Mouse (Mus musculus): ENCODE results near the gene Gm26620.

Gm26620 gene

DNA sequence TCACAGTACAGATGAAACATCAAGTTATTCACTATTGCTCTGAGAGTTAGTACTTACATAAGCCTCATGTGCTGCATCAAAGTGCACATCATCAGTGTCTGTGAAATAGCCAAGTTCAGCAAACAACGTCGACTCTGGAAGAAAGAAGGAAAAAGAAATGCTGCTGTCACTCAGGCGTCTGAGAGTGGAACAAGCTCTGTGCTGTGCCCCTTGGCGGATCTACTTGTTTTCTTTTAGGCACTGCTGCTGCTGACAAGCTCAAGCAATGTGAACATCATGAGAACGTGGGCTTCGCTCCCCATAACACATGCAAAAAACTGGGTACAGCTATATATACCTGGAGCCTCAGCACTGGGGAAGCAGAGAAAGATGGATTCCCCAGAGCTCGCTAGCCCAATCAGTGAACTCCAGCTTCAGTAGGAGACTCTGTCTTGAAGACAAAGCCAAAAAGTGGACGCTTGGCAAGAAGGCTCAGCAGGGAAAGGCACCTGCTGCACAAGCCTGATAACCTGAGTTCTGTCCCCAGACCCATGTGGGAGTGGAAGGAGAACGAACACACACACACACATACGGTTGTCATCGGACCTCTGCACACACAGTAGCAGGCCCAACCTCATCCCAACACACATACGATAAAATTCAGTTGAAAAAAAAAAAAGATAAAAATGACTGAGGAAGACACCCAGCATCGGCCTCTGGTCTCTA lies 29.7 kb upstream of the Gm26620 start:
- Histone ChIP-seq H3K4me3 (replicated peaks; ENCODE audit: low read length) (no peak overlapping the region), H3K4me1 (replicated peaks; ENCODE audit: low read depth, low read length) (peaks cover 3% of the 10 kb centered on the region; the same call in 1 of the 2 replicates), H3K27me3 (ENCODE audit: insufficient read depth, low read length) (no peaks in the 10 kb centered on the region), H3K36me3 (ENCODE audit: insufficient read depth, low read length) (peaks cover 18% of the 10 kb centered on the region), H3K9me3 (ENCODE audit: low read length) (no peaks in the 10 kb centered on the region)
- TF ChIP-seq NANOG (IDR thresholded peaks at IDR 0.05; ENCODE audit: borderline replicate concordance, low read length) (no peak), POU5F1 (IDR thresholded peaks at IDR 0.05; ENCODE audit: borderline replicate concordance, low read length) (no peak), CTCF (conservative IDR thresholded peaks at IDR 0.05; ENCODE audit: low read length) (no peak)

DNA sequence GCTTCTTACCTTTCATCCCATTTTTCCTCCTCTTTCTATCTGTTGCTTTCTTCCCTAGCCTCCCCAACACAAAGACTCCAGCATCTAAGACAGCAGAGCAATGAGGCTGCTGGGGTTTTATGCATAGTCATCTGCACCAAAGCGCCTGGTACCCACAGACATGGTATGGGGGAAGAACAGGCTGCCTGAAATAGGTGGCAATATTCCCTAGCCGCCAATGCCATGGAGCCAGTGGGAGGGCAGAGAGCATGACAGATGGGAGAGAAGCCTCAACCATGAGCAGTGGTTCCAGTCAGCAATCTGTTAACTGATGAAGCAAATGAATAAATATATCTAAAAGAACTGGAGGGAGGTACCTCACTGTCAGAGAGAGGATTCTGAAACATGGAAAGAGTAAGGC lies 27.5 kb upstream of the Gm26620 start:
- Histone ChIP-seq H3K36me3 (ENCODE audit: insufficient read depth, low read length) (peaks cover 20% of the 10 kb centered on the region), H3K4me3 (replicated peaks; ENCODE audit: low read length) (no peak overlapping the region), H3K27me3 (ENCODE audit: insufficient read depth, low read length) (no peaks in the 10 kb centered on the region), H3K4me1 (replicated peaks; ENCODE audit: low read depth, low read length) (peaks cover 3% of the 10 kb centered on the region; the same call in 1 of the 2 replicates), H3K9me3 (ENCODE audit: low read length) (no peaks in the 10 kb centered on the region)
- TF ChIP-seq NANOG (IDR thresholded peaks at IDR 0.05; ENCODE audit: borderline replicate concordance, low read length): no peak
- TF ChIP-seq CTCF (conservative IDR thresholded peaks at IDR 0.05; ENCODE audit: low read length): no peak
- TF ChIP-seq POU5F1 (IDR thresholded peaks at IDR 0.05; ENCODE audit: borderline replicate concordance, low read length): no peak

DNA sequence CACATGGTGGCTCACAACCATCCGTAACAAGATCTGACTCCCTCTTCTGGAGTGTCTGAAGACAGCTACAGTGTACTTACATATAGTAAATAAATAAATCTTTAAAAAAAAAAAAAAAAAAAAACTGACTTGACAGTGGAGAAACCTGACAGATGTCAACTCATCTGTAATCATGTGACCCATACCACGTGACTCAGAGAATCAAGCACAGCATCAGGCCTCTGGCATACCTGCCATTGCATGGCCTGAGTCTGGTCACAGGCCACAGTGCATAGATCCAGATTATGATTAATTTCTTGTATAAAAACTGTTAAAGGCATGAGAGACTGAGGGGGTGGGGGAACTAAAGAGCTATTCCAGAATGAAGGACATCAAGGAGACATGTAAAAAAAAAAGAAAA lies 26.0 kb upstream of the Gm26620 start:
- no peaks in the 10 kb centered on the region for H3K9me3 ChIP-seq (ENCODE audit: low read length)
- no peaks in the 10 kb centered on the region for H3K27me3 ChIP-seq (ENCODE audit: insufficient read depth, low read length)
- no peak overlapping the region for H3K4me3 ChIP-seq (replicated peaks; ENCODE audit: low read length)
- peaks cover 3% of the 10 kb centered on the region; the same call in 1 of the 2 replicates for H3K4me1 ChIP-seq (replicated peaks; ENCODE audit: low read depth, low read length)
- TF ChIP-seq CTCF (conservative IDR thresholded peaks at IDR 0.05; ENCODE audit: low read length): no peak
- no peak for TF ChIP-seq NANOG (IDR thresholded peaks at IDR 0.05; ENCODE audit: borderline replicate concordance, low read length)
- TF ChIP-seq POU5F1 (IDR thresholded peaks at IDR 0.05; ENCODE audit: borderline replicate concordance, low read length): no peak
- peaks cover 10% of the 10 kb centered on the region; the same call in 1 of the 2 replicates for H3K36me3 ChIP-seq (ENCODE audit: insufficient read depth, low read length)

DNA sequence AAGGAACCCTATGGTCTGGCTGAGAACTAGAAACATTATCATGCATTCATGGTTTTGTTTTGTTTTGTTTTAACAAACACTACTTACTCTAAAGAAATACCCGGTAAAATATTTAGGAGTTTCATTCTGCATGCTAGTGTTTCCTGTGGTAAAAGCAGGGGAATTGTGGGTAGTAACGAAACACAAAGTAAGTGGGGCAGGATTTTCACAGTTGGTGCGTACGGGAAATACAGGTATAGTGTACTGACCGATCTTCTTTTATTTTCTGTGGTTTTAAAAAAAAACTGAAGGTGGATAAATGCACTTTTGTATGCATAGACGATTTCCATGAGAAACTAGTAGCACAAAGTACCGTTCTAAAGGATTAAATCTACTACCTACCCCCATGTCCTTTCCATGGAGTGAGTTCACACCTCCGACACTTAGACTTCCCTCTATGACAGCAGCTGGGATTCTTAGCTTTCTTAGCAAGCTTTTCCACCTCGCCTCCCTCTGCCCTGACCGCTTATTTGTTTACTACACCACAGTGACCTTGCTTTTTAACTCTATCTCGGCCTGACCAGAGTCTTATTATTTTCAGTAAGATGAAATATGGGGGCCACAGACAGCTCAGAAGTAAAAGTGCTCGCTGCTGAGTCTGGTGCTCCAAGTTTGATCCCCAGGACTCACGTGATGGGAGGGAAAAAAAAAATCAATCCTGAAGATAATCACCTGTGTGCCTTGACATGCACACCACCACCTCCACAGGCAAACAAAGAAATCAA lies 23.0 kb upstream of the Gm26620 start:
- TF ChIP-seq POU5F1 (IDR thresholded peaks at IDR 0.05; ENCODE audit: borderline replicate concordance, low read length): no peak
- TF ChIP-seq NANOG (IDR thresholded peaks at IDR 0.05; ENCODE audit: borderline replicate concordance, low read length): no peak
- no peak for TF ChIP-seq CTCF (conservative IDR thresholded peaks at IDR 0.05; ENCODE audit: low read length)
- Histone ChIP-seq H3K36me3 (ENCODE audit: insufficient read depth, low read length) (0 out of 2 replicates have a peak, but pooled peaks cover 2% of the 10 kb centered on the region), H3K27me3 (ENCODE audit: insufficient read depth, low read length) (no peaks in the 10 kb centered on the region), H3K9me3 (ENCODE audit: low read length) (no peaks in the 10 kb centered on the region), H3K4me1 (replicated peaks; ENCODE audit: low read depth, low read length) (peaks cover 16% of the 10 kb centered on the region), H3K4me3 (replicated peaks; ENCODE audit: low read length) (no peak overlapping the region)

DNA sequence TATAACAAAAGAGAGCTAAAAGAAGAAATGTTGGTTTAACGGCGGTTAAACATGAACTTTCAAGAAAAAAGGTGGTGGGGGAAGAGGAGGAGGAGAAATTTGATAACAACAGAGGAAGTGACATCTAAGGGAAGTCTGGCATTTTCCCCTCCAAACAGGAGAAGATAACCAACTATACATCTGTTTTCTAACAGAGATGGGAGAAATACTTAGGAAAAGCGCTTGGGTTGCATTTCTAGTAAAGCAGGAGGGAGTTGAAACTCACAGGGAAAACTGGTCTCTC lies 22.5 kb upstream of the Gm26620 start:
- Histone ChIP-seq H3K4me1 (replicated peaks; ENCODE audit: low read depth, low read length) (peaks cover 16% of the 10 kb centered on the region), H3K27me3 (ENCODE audit: insufficient read depth, low read length) (no peaks in the 10 kb centered on the region), H3K36me3 (ENCODE audit: insufficient read depth, low read length) (0 out of 2 replicates have a peak, but pooled peaks cover 2% of the 10 kb centered on the region), H3K9me3 (ENCODE audit: low read length) (no peaks in the 10 kb centered on the region), H3K4me3 (replicated peaks; ENCODE audit: low read length) (no peak overlapping the region)
- TF ChIP-seq POU5F1 (IDR thresholded peaks at IDR 0.05; ENCODE audit: borderline replicate concordance, low read length) (no peak), NANOG (IDR thresholded peaks at IDR 0.05; ENCODE audit: borderline replicate concordance, low read length) (no peak), CTCF (conservative IDR thresholded peaks at IDR 0.05; ENCODE audit: low read length) (no peak)

DNA sequence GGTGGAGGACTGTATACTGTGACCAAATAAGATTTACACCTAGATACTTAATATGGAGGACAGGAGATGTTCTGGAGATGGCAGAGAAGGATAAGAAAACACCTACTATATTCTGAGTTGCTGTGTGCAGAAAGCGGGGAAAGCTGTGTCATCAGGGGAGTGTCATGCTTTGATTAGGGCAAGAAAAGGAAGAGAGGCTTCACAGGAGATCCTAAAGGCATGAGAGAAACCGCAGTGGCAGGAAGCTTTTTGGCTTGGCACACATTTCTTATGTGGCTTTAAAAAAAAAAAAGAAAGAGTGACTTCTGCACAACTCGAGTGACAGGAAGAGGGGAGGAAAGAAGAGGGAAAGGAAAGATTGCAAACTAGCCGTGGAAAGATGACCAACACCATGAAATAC lies 21.8 kb upstream of the Gm26620 start:
- 0 out of 2 replicates have a peak, but pooled peaks cover 2% of the 10 kb centered on the region for H3K36me3 ChIP-seq (ENCODE audit: insufficient read depth, low read length)
- H3K9me3 ChIP-seq (ENCODE audit: low read length): no peaks in the 10 kb centered on the region
- no peak overlapping the region for H3K4me3 ChIP-seq (replicated peaks; ENCODE audit: low read length)
- H3K27me3 ChIP-seq (ENCODE audit: insufficient read depth, low read length): no peaks in the 10 kb centered on the region
- TF ChIP-seq POU5F1 (IDR thresholded peaks at IDR 0.05; ENCODE audit: borderline replicate concordance, low read length) (no peak), NANOG (IDR thresholded peaks at IDR 0.05; ENCODE audit: borderline replicate concordance, low read length) (no peak), CTCF (conservative IDR thresholded peaks at IDR 0.05; ENCODE audit: low read length) (no peak)
- H3K4me1 ChIP-seq (replicated peaks; ENCODE audit: low read depth, low read length): peaks cover 16% of the 10 kb centered on the region

DNA sequence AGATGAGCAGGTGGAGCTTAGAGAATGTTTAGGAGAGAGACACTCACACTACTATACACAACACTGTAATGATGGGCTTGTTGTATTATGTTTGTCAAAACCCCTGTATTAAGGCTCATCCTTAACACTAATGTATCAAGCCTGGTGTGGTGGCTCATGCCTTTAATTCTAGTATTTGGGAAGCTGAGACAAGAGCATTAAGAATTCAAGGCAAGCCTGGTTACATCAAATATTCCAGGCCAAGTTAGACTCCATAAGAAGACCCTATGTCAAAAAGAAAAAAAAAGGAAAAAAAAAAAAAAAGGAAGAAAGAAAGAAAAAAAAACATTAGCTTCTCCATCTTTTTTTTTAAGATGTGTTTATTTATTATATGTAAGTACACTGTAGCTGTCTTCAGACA lies 20.6 kb upstream of the Gm26620 start:
- no peaks in the 10 kb centered on the region for H3K27me3 ChIP-seq (ENCODE audit: insufficient read depth, low read length)
- peaks cover 18% of the 10 kb centered on the region for H3K4me1 ChIP-seq (replicated peaks; ENCODE audit: low read depth, low read length)
- H3K4me3 ChIP-seq (replicated peaks; ENCODE audit: low read length): no peak overlapping the region
- no peaks in the 10 kb centered on the region for H3K9me3 ChIP-seq (ENCODE audit: low read length)
- 0 out of 2 replicates have a peak, but pooled peaks cover 2% of the 10 kb centered on the region for H3K36me3 ChIP-seq (ENCODE audit: insufficient read depth, low read length)
- TF ChIP-seq NANOG (IDR thresholded peaks at IDR 0.05; ENCODE audit: borderline replicate concordance, low read length): no peak
- TF ChIP-seq CTCF (conservative IDR thresholded peaks at IDR 0.05; ENCODE audit: low read length): no peak
- TF ChIP-seq POU5F1 (IDR thresholded peaks at IDR 0.05; ENCODE audit: borderline replicate concordance, low read length): no peak

DNA sequence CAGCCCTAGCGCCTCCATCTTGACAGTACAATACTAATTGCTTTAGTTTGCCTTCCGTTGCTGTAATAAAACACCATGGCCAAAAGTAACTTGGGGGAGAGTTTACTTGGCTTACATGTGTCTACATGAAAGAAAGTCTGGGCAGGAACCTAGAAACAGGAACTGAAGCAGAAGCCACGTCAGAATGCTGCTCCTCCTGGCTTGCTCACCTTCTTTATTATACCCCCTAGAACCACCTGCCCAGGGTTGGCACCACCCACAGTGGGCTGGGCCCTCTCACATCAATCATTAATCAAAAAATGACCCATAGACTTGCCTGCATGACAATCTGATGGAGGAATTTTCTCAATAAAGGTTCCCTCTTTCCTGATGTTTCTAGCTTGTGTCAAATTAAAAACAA lies 20.1 kb upstream of the Gm26620 start:
- H3K4me3 ChIP-seq (replicated peaks; ENCODE audit: low read length): no peak overlapping the region
- TF ChIP-seq POU5F1 (IDR thresholded peaks at IDR 0.05; ENCODE audit: borderline replicate concordance, low read length) (no peak), NANOG (IDR thresholded peaks at IDR 0.05; ENCODE audit: borderline replicate concordance, low read length) (no peak), CTCF (conservative IDR thresholded peaks at IDR 0.05; ENCODE audit: low read length) (no peak)
- 0 out of 2 replicates have a peak, but pooled peaks cover 2% of the 10 kb centered on the region for H3K36me3 ChIP-seq (ENCODE audit: insufficient read depth, low read length)
- H3K27me3 ChIP-seq (ENCODE audit: insufficient read depth, low read length): no peaks in the 10 kb centered on the region
- H3K4me1 ChIP-seq (replicated peaks; ENCODE audit: low read depth, low read length): peaks cover 23% of the 10 kb centered on the region
- H3K9me3 ChIP-seq (ENCODE audit: low read length): no peaks in the 10 kb centered on the region

Measured in E14TG2a.4 (cell line).